Mouse (Mus musculus): Measurements from ENCODE around the gene Grin2a. TPM values are rescaled to one million over a fixed set of nuclear protein-coding genes. Genes with fewer than 3 reads are reported as not detected.

Gene Grin2a
- polyA plus RNA-seq, 1 experiment from 2014 or later = 0.05 TPM

- Histone ChIP-seq H3K4me3 (no peak overlapping the region), H3K36me3 (no peaks in the 10 kb centered on the region), H3K27me3 (ENCODE audit: low read depth, poor library complexity, severe bottlenecking) (no peaks in the 10 kb centered on the region), H3K27ac (no peak overlapping the region), H3K9me3 (replicated peaks) (no peaks in the 10 kb centered on the region), H3K4me1 (no peaks in the 10 kb centered on the region)
- no peak for DNase-seq (ENCODE audit: low spot score)
- 93% methylated on average over 2 of the region's 2 CpGs for WGBS
Observed at GRCm38 (mm10) chr16:9899176-9899575, 96.2 kb downstream of the Grin2a start.

- 78% methylated on average over 7 of the region's 7 CpGs for WGBS
- Histone ChIP-seq H3K27ac (no peak overlapping the region), H3K4me3 (no peak overlapping the region), H3K36me3 (no peaks in the 10 kb centered on the region), H3K4me1 (no peaks in the 10 kb centered on the region), H3K9me3 (replicated peaks) (no peaks in the 10 kb centered on the region), H3K27me3 (ENCODE audit: low read depth, poor library complexity, severe bottlenecking) (no peaks in the 10 kb centered on the region)
- DNase-seq (ENCODE audit: low spot score) = no peak
Observed at GRCm38 (mm10) chr16:9895581-9895980, 99.8 kb downstream of the Grin2a start.

- no peak overlapping the region for H3K27ac ChIP-seq
- no peaks in the 10 kb centered on the region for H3K36me3 ChIP-seq
- no peaks in the 10 kb centered on the region for H3K9me3 ChIP-seq (replicated peaks)
- no peak for DNase-seq (ENCODE audit: low spot score)
- no peaks in the 10 kb centered on the region for H3K27me3 ChIP-seq (ENCODE audit: low read depth, poor library complexity, severe bottlenecking)
- no peaks in the 10 kb centered on the region for H3K4me1 ChIP-seq
- H3K4me3 ChIP-seq = no peak overlapping the region
- 68% methylated on average over 4 of the region's 4 CpGs for WGBS
Observed at GRCm38 (mm10) chr16:9886155-9886554, 109.2 kb downstream of the Grin2a start.

GRCm38 (mm10) chr16:9884141-9884540 is 111.2 kb downstream of the Grin2a start:
- no peak for DNase-seq (ENCODE audit: low spot score)
- Histone ChIP-seq H3K27ac (no peak overlapping the region), H3K4me1 (no peaks in the 10 kb centered on the region), H3K27me3 (ENCODE audit: low read depth, poor library complexity, severe bottlenecking) (no peaks in the 10 kb centered on the region), H3K4me3 (no peak overlapping the region), H3K9me3 (replicated peaks) (no peaks in the 10 kb centered on the region), H3K36me3 (no peaks in the 10 kb centered on the region)
- 96% methylated on average over 2 of the region's 2 CpGs for WGBS

GRCm38 (mm10) chr16:9882420-9882819 is 112.9 kb downstream of the Grin2a start:
- no peaks in the 10 kb centered on the region for H3K36me3 ChIP-seq
- H3K9me3 ChIP-seq (replicated peaks) = no peaks in the 10 kb centered on the region
- no peaks in the 10 kb centered on the region for H3K4me1 ChIP-seq
- WGBS = 85% methylated on average over 4 of the region's 4 CpGs
- DNase-seq (ENCODE audit: low spot score) = no peak
- no peak overlapping the region for H3K4me3 ChIP-seq
- no peaks in the 10 kb centered on the region for H3K27me3 ChIP-seq (ENCODE audit: low read depth, poor library complexity, severe bottlenecking)
- no peak overlapping the region for H3K27ac ChIP-seq

GRCm38 (mm10) chr16:9873001-9873400 is 122.4 kb downstream of the Grin2a start:
- no peak overlapping the region for H3K4me3 ChIP-seq
- no peaks in the 10 kb centered on the region for H3K27me3 ChIP-seq (ENCODE audit: low read depth, poor library complexity, severe bottlenecking)
- H3K36me3 ChIP-seq = no peaks in the 10 kb centered on the region
- WGBS = 66% methylated on average over 4 of the region's 4 CpGs
- no peak for DNase-seq (ENCODE audit: low spot score)
- H3K27ac ChIP-seq = no peak overlapping the region
- H3K9me3 ChIP-seq (replicated peaks) = no peaks in the 10 kb centered on the region
- no peaks in the 10 kb centered on the region for H3K4me1 ChIP-seq

- no peaks in the 10 kb centered on the region for H3K9me3 ChIP-seq (replicated peaks)
- H3K27me3 ChIP-seq (ENCODE audit: low read depth, poor library complexity, severe bottlenecking) = no peaks in the 10 kb centered on the region
- no peak overlapping the region for H3K4me3 ChIP-seq
- no peak for DNase-seq (ENCODE audit: low spot score)
- no peaks in the 10 kb centered on the region for H3K36me3 ChIP-seq
- H3K27ac ChIP-seq = no peak overlapping the region
- H3K4me1 ChIP-seq = no peaks in the 10 kb centered on the region
- WGBS = 75% methylated on average over 3 of the region's 3 CpGs
Observed at GRCm38 (mm10) chr16:9865710-9866109, 129.7 kb downstream of the Grin2a start.

GRCm38 (mm10) chr16:9865039-9865438 is 130.3 kb downstream of the Grin2a start:
- H3K4me3 ChIP-seq = no peak overlapping the region
- no peak overlapping the region for H3K27ac ChIP-seq
- H3K4me1 ChIP-seq = no peaks in the 10 kb centered on the region
- no peaks in the 10 kb centered on the region for H3K9me3 ChIP-seq (replicated peaks)
- 82% methylated on average over 4 of the region's 4 CpGs for WGBS
- DNase-seq (ENCODE audit: low spot score) = no peak
- H3K27me3 ChIP-seq (ENCODE audit: low read depth, poor library complexity, severe bottlenecking) = no peaks in the 10 kb centered on the region
- no peaks in the 10 kb centered on the region for H3K36me3 ChIP-seq

GRCm38 (mm10) chr16:9857758-9858157 is 137.6 kb downstream of the Grin2a start:
- no peak for DNase-seq (ENCODE audit: low spot score)
- no peak overlapping the region for H3K27ac ChIP-seq
- H3K36me3 ChIP-seq = no peaks in the 10 kb centered on the region
- no peaks in the 10 kb centered on the region for H3K9me3 ChIP-seq (replicated peaks)
- 67% methylated on average over 2 of the region's 2 CpGs for WGBS
- H3K4me3 ChIP-seq = no peak overlapping the region
- H3K4me1 ChIP-seq = no peaks in the 10 kb centered on the region
- no peaks in the 10 kb centered on the region for H3K27me3 ChIP-seq (ENCODE audit: low read depth, poor library complexity, severe bottlenecking)

GRCm38 (mm10) chr16:9851265-9851988 is 143.9 kb downstream of the Grin2a start:
- H3K4me3 ChIP-seq = no peak overlapping the region
- WGBS = 91% methylated on average over 12 of the region's 12 CpGs
- H3K27ac ChIP-seq = no peak overlapping the region
- no peaks in the 10 kb centered on the region for H3K9me3 ChIP-seq (replicated peaks)
- H3K36me3 ChIP-seq = no peaks in the 10 kb centered on the region
- no peak for DNase-seq (ENCODE audit: low spot score)
- H3K4me1 ChIP-seq = no peaks in the 10 kb centered on the region
- no peaks in the 10 kb centered on the region for H3K27me3 ChIP-seq (ENCODE audit: low read depth, poor library complexity, severe bottlenecking)

- H3K4me1 ChIP-seq = no peaks in the 10 kb centered on the region
- no peak overlapping the region for H3K4me3 ChIP-seq
- DNase-seq (ENCODE audit: low spot score) = no peak
- WGBS = 75% methylated on average over 3 of the region's 3 CpGs
- H3K27ac ChIP-seq = no peak overlapping the region
- no peaks in the 10 kb centered on the region for H3K27me3 ChIP-seq (ENCODE audit: low read depth, poor library complexity, severe bottlenecking)
- no peaks in the 10 kb centered on the region for H3K36me3 ChIP-seq
- H3K9me3 ChIP-seq (replicated peaks) = no peaks in the 10 kb centered on the region
Observed at GRCm38 (mm10) chr16:9841496-9841895, 153.9 kb downstream of the Grin2a start.

GRCm38 (mm10) chr16:9836542-9836941 is 158.8 kb downstream of the Grin2a start:
- 39% methylated on average over 8 of the region's 8 CpGs for WGBS
- no peaks in the 10 kb centered on the region for H3K4me1 ChIP-seq
- peak; percentile 32 for DNase-seq (ENCODE audit: low spot score)

GRCm38 (mm10) chr16:9834236-9834635 is 161.1 kb downstream of the Grin2a start:
- Histone ChIP-seq H3K4me1 (no peaks in the 10 kb centered on the region), H3K9me3 (replicated peaks) (no peaks in the 10 kb centered on the region), H3K4me3 (no peak overlapping the region), H3K27me3 (ENCODE audit: low read depth, poor library complexity, severe bottlenecking) (no peaks in the 10 kb centered on the region), H3K27ac (no peak overlapping the region), H3K36me3 (no peaks in the 10 kb centered on the region)
- 89% methylated on average over 2 of the region's 2 CpGs for WGBS
- no peak for DNase-seq (ENCODE audit: low spot score)

More at GRCm38 (mm10) chr16:9836542-9836941, 158.8 kb downstream of the Grin2a start:
- no peaks in the 10 kb centered on the region for H3K27me3 ChIP-seq (ENCODE audit: low read depth, poor library complexity, severe bottlenecking)
- H3K4me3 ChIP-seq = no peak overlapping the region
- H3K36me3 ChIP-seq = no peaks in the 10 kb centered on the region
- no peak overlapping the region for H3K27ac ChIP-seq
- no peaks in the 10 kb centered on the region for H3K9me3 ChIP-seq (replicated peaks)

- Histone ChIP-seq H3K36me3 (no peaks in the 10 kb centered on the region), H3K4me1 (no peaks in the 10 kb centered on the region), H3K9me3 (replicated peaks) (no peaks in the 10 kb centered on the region), H3K27me3 (ENCODE audit: low read depth, poor library complexity, severe bottlenecking) (no peaks in the 10 kb centered on the region), H3K4me3 (no peak overlapping the region), H3K27ac (no peak overlapping the region)
- 69% methylated on average over 2 of the region's 2 CpGs for WGBS
- no peak for DNase-seq (ENCODE audit: low spot score)
Observed at GRCm38 (mm10) chr16:9825110-9825483, 170.3 kb downstream of the Grin2a start.

Data from limb, embryonic 10.5 days (tissue).